Mouse (Mus musculus): ENCODE measurements around the gene Appl2.
"Not testable (repeated sequence)": the region's sequence is repeated elsewhere in the genome, so short reads cannot be mapped to it uniquely, and the experiment has no call there.

Gene Appl2

DNA sequence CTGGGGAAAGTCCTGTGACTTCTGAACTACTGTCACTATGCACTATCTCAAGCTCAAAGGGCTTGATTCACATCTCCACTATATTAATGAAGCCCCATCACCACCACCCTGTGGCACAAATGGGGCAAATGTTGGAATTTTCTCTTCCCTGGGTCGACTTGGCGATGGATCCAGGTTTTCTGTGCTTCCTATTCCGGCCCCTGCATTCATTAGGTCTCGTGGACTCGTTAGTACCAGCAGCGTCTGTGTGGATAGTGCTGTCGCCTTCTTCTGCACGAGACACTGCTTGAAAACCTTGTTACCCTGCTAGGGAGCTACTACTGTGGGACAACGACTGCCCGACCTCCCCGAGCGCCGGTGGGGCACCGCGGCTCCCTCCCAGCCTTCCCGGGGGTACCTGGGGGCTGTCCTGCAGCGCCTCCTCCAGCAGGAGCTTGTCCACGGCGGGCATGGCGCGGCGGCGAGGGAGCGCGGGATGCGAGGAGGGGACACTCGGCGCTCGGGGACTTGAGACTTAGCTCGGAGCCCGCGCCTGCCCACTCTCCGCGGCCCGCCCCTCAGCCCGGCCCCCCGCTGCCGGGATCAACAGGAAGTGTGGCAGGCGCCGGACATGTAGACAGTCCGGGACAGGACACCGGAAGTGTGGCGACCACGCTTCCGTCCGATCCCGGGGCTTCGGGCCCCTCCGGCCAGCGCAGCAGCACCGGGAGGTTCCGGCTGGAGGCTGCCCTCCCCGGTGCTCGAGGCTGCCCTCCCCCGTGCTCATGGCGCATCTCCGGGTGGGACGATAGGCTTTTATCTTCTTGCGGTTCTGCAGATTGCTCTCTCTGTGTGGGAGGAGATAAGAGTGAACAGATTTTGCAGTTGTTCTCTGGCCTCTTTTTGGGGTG lies at the start of gene Appl2:
TSS of gene Appl2 (minus strand) at position 608 of the 890 bp plus-strand sequence.
- peak; percentile 96 for DNase-seq

DNA sequence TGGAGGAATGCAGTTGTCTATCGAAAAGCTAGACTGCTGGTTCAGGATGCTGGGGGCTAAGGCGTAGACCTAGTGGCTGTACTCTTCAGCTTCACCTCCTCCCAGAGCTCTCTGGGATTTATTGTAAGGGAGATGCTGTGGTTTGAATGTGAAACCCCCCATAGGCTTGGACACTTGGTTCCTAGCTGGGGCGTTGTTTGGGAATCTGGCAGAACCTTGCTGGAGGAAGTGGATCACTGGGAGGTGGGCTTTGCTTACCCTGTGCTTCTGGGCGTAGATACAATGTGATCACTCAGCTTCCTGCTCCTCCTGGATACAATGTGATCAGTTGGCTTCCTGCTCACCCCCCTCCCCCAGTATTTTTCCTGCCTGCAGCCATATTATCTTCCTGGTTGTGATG lies 47.7 kb upstream of the Appl2 start:
- DNase-seq, result no peak

DNA sequence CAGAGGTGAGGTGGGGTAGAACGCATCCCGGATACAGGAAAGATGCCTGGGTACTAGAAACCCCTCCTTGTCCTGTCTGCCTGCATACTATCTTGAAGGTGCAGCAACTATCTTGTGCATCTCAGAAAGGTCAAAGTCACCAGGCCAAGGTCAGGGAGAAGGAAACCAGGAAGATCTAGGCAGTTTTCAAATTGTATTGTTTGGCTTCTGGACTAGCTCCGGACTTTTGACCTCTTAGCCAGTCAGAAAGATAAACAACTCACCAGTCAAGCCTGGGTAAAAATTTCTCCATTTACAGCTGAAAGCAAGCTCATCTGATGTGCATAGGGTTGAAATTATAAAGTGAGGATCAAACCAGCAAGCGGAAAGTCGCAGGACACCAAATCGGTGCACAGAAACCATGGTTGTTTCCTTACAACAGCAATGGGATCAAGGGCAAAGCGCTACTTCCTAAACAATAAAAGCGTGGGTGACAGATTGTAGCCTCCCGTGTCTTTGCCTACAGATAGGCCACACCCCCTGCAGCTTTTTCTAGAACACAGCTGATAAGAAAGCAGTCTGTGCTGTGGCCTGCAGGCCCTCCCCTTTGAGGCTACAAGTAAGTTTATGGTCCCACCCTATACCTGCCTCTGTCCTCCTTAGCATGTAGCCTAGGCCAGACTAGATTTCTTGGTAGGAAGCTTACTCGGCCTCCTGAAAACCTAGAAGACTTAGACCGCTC lies 43.8 kb upstream of the Appl2 start:
- no peak for DNase-seq

DNA sequence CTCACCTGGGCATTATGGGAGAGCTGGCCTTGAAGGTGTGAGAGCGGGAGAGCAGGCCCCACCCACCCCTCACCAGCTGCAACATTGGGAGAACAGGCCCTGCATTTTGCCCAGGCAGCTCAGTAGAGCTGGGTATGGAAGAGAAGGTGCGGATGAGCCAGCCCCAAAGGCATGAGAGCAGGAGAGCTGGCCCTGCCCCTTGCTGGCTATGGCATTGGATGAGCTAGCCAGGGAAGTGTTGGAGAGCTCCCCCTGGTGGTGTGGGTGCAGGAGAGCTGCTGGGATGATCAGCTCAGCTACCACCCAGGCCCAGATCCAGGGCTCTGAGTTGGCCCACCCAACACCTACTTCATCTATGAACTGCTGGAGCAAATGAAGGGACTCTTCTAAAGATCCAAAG lies 39.7 kb upstream of the Appl2 start:
- no peak for DNase-seq

DNA sequence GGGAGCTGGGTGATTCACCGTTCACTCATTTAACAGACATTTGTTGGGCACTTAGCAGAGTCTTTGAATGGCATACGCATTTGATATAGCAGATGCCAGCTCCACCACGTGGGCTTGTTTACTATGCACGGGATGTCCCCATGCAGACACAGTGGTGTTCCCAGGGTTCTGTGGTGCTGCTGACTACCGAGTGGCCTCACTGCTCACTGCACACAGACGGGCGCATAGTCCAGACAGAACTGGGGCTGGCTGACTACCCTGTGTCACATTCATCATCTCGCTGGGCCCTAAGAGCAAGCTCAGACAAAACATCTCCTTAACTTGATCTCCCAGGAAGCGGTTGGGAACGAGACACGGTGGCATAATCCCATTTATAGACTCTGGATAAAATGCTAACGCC lies 32.8 kb upstream of the Appl2 start:
- DNase-seq, result no peak

DNA sequence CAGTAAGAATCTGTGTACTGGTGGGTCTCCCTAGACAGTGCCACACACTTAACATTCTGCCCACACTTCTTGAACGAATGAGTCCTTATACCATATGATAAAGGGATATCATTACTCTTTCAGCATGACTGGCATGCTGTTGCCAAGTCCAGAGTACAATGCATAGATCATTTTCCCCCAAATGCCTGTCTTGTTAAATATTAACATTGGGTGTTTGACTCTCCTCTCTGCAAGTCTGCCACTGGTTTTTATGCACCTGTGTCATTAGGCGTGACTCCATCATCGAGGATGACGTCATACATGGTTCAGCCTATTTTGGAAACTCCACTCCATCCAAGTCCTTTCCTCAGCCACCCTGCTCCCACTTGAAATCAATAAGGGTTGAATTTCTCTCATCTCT lies 18.0 kb upstream of the Appl2 start:
- no peak for DNase-seq

DNA sequence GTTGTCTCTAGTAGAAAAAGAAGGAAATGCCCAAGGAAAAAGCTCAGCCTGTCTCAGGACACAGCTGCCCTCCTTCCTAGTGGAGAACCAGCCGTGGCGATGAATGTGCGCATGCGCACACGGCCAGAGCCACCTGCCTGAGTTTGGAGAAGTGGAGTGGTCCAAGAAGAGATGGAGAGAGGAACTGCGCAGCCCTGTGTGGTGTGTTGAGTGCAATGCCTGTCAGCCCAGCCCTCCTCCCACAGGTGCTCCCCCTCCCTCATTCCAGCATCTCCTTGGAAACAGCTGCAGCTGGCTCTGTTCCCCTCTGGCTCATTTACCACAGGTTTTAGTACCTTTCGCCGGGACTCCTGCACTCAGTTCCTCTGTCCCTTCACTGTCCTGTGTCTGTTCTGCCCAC lies 13.4 kb upstream of the Appl2 start:
- no peak for DNase-seq

DNA sequence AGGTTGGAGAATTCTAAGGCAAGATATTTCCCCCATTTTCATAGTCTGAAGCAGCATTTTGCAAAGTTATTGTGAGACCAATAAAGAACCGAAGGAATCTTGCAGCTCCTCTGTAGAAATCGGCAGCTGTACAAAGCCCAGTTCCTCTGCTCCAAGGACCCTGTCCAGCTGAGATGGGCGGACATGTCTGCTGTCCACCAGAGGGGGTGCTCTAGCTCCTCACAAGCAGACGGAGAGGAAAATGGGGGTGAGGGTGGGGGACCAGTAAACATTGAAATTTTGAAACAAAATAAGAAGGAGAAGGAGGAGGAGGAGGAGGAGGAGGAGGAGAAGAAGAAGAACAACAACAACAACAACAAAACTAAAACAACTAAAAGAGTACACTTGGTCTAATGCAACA lies 12.1 kb upstream of the Appl2 start:
- no peak for DNase-seq

DNA sequence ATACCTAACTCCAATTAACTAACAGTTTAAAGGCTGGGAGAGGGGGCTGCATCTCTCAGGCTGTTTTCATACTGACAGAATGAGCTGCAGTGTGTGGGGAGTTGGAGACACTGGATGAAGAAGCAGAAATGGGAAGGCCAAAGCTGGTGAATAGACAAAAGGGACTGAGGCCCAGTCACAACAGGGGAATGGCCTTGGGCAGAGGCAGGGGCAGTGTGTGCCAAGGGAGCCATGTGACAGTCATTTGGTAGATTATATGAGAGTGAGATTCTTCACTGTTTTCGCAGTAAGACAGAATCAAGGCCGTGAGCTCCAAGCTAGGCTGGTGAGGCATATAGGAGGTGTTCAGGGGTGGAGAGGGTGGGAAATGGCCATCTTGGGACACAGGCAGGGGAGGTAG lies 6.1 kb upstream of the Appl2 start:
- DNase-seq, result no peak

DNA sequence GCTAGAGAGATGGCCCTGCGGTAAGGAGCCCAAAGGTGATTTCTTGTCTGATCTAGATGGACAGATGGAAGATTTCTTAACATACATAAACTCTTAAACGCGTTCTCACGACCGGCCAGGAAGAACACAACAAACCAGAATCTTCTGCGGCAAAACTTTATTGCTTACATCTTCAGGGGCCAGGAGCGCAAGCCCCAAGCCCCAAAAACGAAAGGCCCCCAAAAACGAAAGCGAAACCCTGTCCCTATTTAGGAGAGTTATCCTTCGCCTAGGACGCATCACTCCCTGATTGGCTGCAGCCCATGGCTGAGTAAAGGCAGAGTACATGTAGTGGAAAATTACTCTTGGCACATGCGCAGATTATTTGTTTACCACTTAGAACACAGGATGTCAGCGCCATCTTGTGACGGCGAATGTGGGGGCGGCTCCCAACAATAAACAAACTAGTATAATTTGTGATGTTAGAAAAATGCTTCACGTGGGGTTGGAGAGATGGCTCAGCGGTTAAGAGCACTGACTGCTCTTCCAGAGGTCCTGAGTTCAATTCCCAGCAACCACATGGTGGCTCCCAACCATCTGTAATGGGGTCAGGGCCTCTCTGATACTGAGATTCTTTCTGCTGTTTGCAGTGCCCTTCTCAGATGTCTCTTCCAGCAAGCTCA lies 3.8 kb upstream of the Appl2 start:
- not testable (repeated sequence) for DNase-seq

DNA sequence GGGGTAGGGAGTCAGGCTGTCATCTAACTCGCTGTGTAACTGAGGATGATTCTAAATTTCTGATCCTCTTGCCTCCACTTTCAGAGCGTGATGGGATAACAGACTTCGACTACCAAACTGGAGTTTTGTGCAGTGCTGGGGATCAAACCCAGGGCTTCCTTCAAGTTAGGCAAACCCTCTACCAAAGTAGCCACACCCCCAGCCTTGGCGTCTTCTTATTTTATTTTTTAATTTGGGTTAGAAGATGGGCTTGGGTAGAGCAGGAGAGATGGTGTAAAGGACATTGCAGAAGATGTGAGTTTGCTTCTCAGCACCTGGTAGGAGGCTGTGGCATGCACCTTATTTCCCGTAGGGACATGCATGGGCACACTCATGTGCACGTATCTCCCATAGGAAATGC lies 499 bp upstream of the Appl2 start:
- no peak for DNase-seq

DNA sequence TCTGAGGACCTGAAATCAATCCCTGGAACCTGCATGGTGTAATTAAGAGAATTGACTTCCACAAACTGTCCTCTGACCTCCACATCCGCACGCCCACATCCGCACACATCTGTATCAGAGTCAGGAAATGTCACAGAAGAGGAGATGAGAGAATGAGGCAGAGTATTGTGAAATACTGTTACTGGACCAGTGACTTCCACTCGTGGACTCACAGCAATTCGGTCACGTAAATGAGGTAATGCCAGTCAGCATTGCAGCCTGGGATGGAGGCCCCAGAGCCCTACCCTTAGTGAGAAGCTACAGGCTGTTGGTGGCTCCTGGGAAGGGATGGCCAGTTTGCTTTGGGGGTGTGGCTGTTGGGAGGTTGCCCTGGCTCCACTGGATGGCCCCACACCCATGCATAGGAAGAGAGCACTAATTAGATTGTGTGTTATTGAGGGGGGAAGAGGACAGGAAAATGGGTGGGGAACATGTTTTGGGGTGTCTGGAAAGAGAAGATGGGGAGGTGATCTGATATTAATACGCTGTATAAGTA lies 2.1 kb downstream of the Appl2 start:
- DNase-seq, result no peak

DNA sequence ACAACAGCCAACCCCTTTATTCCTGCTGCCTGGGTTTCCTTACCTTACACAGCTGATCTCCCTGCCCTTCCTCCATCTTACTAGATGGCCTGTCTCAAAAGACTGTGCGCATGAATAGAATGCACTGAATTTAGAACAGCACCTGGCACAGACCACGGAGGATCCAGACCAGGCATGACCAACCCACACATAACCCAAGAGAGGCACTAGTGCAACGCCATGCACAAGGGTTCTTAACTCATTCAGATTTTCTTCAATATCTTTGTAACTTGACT lies 2.9 kb downstream of the Appl2 start:
- no peak for DNase-seq

DNA sequence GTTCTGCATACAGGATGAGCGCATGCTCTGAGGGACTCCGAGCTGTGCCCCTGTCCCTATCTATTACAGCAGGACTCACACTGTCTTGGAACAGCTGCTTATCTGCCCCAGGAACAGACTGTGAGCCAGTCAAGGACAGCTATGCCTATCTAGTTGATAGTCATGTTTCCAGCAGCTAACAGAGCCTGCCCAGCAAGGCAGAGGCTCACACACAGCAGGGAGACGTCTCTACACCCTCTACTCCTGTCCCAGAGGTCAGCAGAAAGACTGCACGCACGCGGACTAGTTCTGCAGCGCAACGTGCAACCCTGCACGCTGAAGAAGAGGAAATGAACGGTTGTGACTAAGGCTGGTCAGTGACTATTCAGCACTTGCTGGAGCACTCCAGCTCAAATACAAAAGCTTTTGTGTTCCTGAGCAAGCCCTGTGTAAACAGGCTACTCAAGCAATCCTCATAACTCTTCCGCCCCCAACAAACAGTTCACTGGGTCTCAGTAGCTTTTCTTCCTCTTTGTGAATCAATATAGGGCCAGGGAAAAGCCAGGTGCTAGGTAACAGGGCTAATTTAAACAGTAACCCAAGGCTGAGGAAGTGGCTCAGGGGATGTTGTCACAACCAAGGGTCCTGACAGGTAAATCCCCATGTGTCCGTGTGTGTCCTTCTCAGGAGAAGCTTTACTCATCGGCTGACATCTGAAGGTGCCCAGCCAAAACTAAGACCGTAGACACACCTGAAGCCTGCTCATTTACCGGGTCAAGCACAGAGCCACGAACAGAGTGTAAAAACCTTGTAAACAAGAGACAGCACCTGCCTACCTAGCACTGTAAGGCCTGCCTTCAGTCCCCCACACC lies 3.4 kb downstream of the Appl2 start:
- no peak for DNase-seq

DNA sequence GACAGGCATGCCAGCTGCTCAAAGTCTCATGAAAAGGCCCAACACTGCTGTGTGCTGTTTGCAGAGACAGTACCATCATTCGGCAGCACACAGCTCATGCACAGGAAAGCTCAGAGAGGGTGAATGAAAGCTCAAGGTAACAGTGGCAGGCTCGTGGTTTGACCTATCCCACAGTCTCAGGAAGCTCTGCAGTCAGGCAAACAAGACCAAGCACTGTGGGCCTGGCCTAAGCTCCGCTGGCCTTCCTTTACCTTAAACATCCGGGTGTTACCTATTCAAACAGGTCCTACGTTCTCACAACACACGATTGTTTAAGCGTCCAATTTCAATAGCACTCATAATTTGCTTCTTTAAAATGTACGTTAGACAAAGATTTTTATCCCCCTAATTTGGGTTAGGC lies 4.4 kb downstream of the Appl2 start:
- no peak for DNase-seq

DNA sequence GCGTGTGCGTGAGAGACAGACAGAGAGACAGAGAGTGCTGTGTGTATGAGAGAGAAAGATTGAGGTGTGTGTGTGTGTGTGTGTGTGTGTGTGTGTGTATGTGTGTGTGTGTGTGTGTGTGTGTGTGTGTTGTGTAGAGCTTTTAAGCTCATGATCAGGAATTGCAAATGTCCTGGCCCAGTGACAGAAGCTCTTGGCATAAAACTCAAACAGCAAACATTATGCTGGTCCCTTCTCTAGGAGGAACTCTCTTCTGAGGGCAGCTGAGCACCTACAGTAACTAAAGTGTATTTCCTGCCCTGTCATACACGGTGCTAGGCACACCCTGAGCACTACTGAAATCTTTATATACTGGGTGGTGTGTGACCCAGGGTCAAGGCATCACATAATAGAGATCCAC lies 6.9 kb downstream of the Appl2 start:
- peak; percentile 25 for DNase-seq

DNA sequence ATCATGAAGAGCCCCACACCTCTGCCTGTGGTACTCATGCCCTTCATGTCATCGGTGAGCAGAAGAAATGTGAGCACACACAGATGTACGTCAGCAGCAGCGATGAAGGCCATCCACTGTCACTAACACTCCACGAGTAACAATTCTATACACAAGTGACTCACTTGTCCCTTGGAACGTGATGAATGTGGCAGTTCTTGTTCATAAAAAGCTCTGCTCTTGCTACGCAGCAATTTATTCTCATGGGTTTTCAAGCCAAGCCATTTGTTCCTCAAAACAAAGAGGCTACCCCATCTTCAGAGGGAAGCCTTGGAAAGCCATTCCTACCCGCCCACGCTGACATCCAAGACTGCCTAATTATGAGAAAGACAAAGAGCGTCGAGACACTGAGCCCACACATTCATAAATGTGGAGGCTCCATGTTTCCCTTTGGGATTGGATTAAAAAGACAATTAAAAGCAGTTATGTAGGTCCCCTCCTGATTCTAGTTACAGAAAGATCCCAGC lies 8.6 kb downstream of the Appl2 start:
- DNase-seq, result no peak

DNA sequence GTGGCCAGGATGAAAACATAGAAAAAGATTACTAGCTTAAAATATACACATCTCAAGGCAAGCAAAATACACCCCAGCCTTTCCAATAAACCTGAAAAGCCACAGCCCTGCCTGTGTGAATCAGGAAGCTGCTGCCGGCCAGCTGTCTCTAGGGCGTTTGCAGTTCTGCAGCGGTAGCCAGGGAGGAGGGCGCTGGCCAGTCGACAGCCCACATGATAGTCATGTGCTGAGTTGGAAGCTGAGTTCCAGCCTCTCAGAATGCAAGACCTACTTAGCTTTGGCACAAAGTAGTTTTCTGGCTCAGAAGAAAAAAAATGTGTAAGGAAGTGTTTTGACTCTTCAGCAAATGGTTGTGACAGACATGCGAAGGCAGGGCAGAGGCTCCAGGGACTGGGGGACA lies 11.2 kb downstream of the Appl2 start:
- DNase-seq, result peak; percentile 75

DNA sequence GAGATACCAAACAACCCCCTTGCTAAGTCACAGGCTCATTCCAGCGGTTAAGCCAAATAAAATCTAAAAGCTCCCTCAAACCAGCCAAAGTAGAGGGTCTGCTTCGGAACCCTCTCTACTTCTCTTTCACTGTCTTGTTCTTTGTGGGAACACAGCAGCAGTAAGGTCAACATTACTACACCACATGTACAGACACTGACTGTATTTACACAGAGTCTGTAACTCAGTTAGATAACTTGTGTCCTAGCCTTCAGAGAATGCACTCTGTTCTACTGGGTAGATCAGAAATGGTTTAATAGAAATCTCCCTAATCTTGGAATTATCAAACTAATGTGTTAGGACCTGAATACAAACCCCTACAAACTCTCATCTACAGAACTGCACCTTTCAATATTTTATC lies 12.3 kb downstream of the Appl2 start:
- DNase-seq, result no peak

DNA sequence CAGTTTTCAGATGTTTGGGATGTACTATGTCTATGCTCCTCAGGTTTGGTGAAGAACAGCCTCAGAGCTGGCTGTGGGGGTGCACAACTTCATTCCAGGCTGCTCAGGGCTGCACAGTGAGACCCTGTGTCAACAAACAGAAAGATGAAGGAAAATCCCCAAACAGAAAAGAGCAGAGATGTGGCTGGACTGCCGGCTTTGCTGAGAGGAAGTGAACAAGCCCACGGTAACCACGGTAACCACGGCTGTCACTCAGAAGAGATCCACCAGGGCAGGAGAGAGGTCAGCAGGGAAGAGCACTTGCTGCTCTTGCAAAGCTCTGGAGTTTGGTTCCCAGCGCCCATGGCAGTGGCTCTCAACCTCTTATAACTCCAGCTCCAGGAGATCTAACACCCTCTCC lies 14.1 kb downstream of the Appl2 start:
- DNase-seq, result peak; percentile 25

DNA sequence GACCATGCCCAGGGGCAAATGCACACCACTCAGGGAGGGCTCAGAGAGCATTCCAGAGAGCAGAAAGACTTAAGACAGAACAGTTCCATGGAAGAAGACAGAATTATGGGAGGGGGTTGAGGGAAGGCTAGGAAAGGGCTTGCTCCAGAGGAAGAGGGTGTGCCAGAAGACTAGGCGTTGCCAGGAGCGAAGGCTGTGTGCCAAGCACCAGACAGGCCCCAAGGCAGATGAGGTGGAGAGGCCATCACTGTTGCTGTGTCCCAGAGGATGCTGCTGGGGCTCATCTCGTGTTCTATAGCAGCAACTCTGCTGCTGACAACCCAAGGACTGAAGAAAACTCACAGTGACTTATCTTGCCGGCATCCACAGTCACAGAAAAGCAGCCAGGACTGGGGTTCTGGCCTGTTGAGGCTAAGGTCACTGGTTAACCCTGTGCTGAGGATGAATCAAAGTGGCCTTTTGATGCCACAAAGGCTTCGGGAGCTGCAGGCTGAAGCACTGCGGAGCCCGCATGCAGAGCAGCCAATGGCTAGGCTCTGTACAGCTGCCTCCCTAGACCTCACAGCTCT lies 15.6 kb downstream of the Appl2 start:
- no peak for DNase-seq

DNA sequence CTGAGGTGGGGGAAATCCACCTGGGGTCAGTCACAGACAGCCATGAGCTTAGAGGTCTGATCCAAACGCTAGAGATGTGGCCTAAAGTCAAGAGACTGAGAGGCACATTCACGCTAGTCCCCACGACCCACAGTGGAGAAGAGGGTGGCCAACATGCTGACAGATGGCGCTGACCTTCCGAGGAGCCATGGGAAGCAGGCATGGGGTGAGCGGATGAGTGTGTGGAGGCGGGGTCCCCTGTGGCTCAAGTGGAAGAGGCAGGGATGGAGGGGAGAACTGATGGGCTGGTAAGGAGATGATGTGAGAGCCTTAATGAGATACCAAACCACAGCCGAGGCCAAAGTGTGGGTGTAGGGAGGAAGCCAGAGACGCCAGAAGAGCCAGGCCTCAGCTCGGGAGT lies 16.8 kb downstream of the Appl2 start:
- no peak for DNase-seq

All from lung, postnatal 14 days (tissue).